Mouse (Mus musculus): ENCODE measurements at regions not wholly inside any gene's neighbourhood (a gene's known extent, or its start where the extent isn't known, plus 50 kb on each side); places are given as distances from the start of the nearest gene placed in this dataset.

DNA sequence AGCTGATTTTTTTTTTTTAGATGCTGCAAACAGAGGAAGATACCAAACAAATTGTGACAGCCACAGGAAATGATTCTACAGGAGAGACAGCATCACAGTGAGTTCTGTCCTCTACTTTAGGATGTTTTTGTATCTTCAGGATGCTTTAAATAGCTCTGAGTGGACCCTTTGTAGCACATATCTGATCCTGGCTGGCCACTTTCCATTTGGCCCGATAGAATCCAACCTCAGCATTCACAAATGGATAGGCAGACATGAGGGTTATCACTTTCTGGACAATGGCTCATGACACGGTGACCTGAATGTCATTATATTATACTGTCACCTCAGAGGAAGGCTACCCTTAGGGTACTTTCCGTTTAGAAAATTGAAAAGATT, 379.3 kb downstream of the Gm10295 start:
- TF ChIP-seq POLR2A (IDR thresholded peaks at IDR 0.05; ENCODE audit: low read depth, low read length) (no peak), CTCF (IDR thresholded peaks at IDR 0.05; ENCODE audit: extremely low read depth, insufficient read length, insufficient replicate concordance, low read depth, low read length) (no peak)
- Histone ChIP-seq H3K27ac (ENCODE audit: insufficient read depth, low read depth, low read length) (no peak overlapping the region), H3K36me3 (ENCODE audit: control insufficient read depth, insufficient read depth, low read length) (no peaks in the 10 kb centered on the region), H3K4me3 (ENCODE audit: low read depth, low read length) (no peak overlapping the region), H3K27me3 (ENCODE audit: control insufficient read depth, insufficient read depth, low read length) (no peaks in the 10 kb centered on the region), H3K4me1 (ENCODE audit: control insufficient read depth, insufficient read depth, insufficient read length, low read length) (no peaks in the 10 kb centered on the region)
- 40% methylated on average over 3 of the region's 3 CpGs for WGBS

DNA sequence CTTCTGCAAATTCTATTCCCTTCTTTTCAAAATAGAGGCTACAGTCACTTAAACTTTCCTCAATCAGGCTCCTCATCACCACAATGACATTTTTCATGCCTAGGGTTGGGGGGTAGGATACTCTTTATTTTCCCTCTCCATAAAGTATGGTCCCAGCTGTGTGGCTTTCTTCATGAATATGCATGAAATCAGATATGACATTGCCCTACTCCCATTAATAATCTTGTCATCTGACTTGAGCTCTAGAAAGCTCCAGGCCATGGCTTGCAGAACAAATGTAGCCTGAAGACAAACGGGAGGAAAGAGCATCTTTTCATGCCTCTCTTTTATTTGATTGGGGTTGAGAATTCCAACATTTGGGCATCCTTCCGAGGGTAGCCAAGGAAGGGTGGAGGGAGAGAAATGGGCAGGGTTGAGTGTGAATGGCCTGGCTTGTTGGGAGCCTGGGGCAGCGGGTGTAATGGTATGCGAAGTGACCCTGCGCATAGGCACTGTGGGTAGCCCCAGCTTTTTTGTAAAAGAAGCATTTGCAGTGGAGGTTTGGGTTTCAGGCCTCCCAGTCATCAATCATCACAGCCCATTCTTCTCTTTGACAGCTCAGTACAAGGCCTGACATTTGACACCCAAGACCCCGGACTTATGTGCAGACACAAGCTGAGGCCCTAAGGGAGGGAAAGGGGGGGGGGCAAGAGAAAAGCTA, 379.8 kb downstream of the Gm10295 start:
- Histone ChIP-seq H3K4me1 (ENCODE audit: control insufficient read depth, insufficient read depth, insufficient read length, low read length) (no peaks in the 10 kb centered on the region), H3K36me3 (ENCODE audit: control insufficient read depth, insufficient read depth, low read length) (no peaks in the 10 kb centered on the region), H3K27ac (ENCODE audit: insufficient read depth, low read depth, low read length) (no peak overlapping the region), H3K4me3 (ENCODE audit: low read depth, low read length) (no peak overlapping the region), H3K27me3 (ENCODE audit: control insufficient read depth, insufficient read depth, low read length) (no peaks in the 10 kb centered on the region)
- WGBS, result 65% methylated on average over 6 of the region's 6 CpGs
- TF ChIP-seq CTCF (IDR thresholded peaks at IDR 0.05; ENCODE audit: extremely low read depth, insufficient read length, insufficient replicate concordance, low read depth, low read length), result no peak
- TF ChIP-seq POLR2A (IDR thresholded peaks at IDR 0.05; ENCODE audit: low read depth, low read length), result no peak

DNA sequence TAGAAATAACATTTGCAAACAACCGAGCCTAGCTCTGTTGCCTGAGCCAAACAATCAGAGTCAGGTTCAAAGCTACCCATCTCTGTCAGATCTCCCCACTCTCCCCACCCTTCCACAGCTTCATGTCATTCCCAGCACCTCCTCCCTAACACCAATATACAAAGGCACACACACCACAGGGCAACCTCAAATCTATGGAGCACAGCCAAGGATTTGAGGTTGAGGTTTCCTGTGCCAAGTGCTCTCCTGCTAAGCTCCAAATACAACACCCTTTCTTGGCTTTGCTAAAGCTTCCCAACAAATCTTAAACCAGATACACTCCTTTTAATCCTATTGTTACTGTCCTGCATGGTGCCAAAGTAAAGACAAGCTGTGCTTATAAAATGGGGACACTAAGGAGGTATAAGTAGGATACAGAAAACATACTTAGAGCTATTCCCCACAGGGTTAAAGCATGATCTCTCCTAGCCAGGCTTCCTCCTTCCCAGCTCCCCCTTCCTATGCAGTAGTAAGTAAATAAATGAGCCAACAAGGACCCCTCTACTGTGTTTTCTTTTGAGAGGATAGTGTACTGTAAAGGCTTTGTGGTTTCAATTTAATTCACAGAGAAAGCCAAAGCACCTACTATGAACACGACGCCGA, 398.8 kb downstream of the Gm10295 start:
- Histone ChIP-seq H3K36me3 (ENCODE audit: control insufficient read depth, insufficient read depth, low read length) (no peaks in the 10 kb centered on the region), H3K4me3 (ENCODE audit: low read depth, low read length) (no peak overlapping the region), H3K4me1 (ENCODE audit: control insufficient read depth, insufficient read depth, insufficient read length, low read length) (no peaks in the 10 kb centered on the region), H3K27me3 (ENCODE audit: control insufficient read depth, insufficient read depth, low read length) (no peaks in the 10 kb centered on the region), H3K27ac (ENCODE audit: insufficient read depth, low read depth, low read length) (no peak overlapping the region)
- 60% methylated on average over 4 of the region's 4 CpGs for WGBS
- TF ChIP-seq POLR2A (IDR thresholded peaks at IDR 0.05; ENCODE audit: low read depth, low read length), result no peak
- TF ChIP-seq CTCF (IDR thresholded peaks at IDR 0.05; ENCODE audit: extremely low read depth, insufficient read length, insufficient replicate concordance, low read depth, low read length), result no peak

DNA sequence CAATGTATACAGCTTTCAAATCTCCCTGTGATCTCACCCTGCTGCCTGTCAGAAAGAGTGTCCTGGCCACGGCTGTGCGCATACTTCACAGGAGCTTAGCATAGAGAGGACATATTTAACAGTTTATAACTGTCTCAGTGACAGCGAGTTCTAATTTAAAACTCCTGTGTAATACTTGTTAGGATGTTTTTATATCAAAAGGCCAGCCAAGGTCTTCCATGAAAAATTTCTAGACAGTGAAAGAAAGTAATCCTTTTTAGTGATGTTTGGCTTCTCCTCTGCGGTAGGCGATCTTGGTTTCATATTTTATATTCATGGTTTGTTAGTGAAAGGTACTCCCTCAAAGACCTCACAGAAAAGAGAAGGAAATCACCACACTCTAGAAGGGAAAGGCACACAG, 403.0 kb downstream of the Gm10295 start:
- H3K27me3 ChIP-seq (ENCODE audit: control insufficient read depth, insufficient read depth, low read length), result no peaks in the 10 kb centered on the region

GRCm38 (mm10) chr7:70946260-70946659, 405.0 kb downstream of the Gm10295 start:
- H3K27me3 ChIP-seq (ENCODE audit: control insufficient read depth, insufficient read depth, low read length), result no peaks in the 10 kb centered on the region
- H3K4me3 ChIP-seq (ENCODE audit: low read depth, low read length), result no peak overlapping the region
- WGBS, result 73% methylated on average over 2 of the region's 2 CpGs
- no peaks in the 10 kb centered on the region for H3K4me1 ChIP-seq (ENCODE audit: control insufficient read depth, insufficient read depth, insufficient read length, low read length)
- no peak overlapping the region for H3K27ac ChIP-seq (ENCODE audit: insufficient read depth, low read depth, low read length)
- TF ChIP-seq CTCF (IDR thresholded peaks at IDR 0.05; ENCODE audit: extremely low read depth, insufficient read length, insufficient replicate concordance, low read depth, low read length), result no peak
- no peak for TF ChIP-seq POLR2A (IDR thresholded peaks at IDR 0.05; ENCODE audit: low read depth, low read length)
- H3K36me3 ChIP-seq (ENCODE audit: control insufficient read depth, insufficient read depth, low read length), result no peaks in the 10 kb centered on the region

More for the DNA sequence above, 403.0 kb downstream of the Gm10295 start:
- no peaks in the 10 kb centered on the region for H3K4me1 ChIP-seq (ENCODE audit: control insufficient read depth, insufficient read depth, insufficient read length, low read length)
- no peaks in the 10 kb centered on the region for H3K36me3 ChIP-seq (ENCODE audit: control insufficient read depth, insufficient read depth, low read length)
- no peak overlapping the region for H3K4me3 ChIP-seq (ENCODE audit: low read depth, low read length)
- WGBS, result 87% methylated on average over 5 of the region's 5 CpGs
- TF ChIP-seq POLR2A (IDR thresholded peaks at IDR 0.05; ENCODE audit: low read depth, low read length) (no peak), CTCF (IDR thresholded peaks at IDR 0.05; ENCODE audit: extremely low read depth, insufficient read length, insufficient replicate concordance, low read depth, low read length) (no peak)
- no peak overlapping the region for H3K27ac ChIP-seq (ENCODE audit: insufficient read depth, low read depth, low read length)

DNA sequence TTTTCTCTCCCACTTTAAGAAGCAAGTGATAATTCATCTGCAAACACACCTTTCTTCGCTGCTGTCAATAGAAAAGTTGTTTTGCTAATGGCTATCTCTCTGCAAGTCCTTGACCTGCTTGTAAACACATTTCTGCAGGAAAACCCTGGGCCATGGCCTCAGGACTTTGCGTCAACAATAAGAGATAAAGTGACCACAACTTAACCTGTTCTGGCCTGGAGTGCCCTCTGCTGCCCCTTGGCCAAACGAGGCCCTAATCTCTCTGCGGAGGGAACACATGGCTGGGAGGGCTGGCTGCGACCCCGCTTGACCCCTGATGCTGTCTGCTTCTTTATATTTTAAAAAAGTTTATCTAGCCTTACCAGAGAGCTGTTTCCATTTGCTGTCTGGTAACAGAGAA, 420.4 kb downstream of the Gm10295 start:
- no peaks in the 10 kb centered on the region for H3K36me3 ChIP-seq (ENCODE audit: control insufficient read depth, insufficient read depth, low read length)
- WGBS, result 41% methylated on average over 6 of the region's 6 CpGs
- TF ChIP-seq CTCF (IDR thresholded peaks at IDR 0.05; ENCODE audit: extremely low read depth, insufficient read length, insufficient replicate concordance, low read depth, low read length) (no peak), POLR2A (IDR thresholded peaks at IDR 0.05; ENCODE audit: low read depth, low read length) (no peak)
- H3K27ac ChIP-seq (ENCODE audit: insufficient read depth, low read depth, low read length), result no peak overlapping the region
- H3K4me3 ChIP-seq (ENCODE audit: low read depth, low read length), result no peak overlapping the region
- H3K4me1 ChIP-seq (ENCODE audit: control insufficient read depth, insufficient read depth, insufficient read length, low read length), result no peaks in the 10 kb centered on the region
- H3K27me3 ChIP-seq (ENCODE audit: control insufficient read depth, insufficient read depth, low read length), result no peaks in the 10 kb centered on the region

GRCm38 (mm10) chr7:70929935-70930334, 421.4 kb downstream of the Gm10295 start:
- no peaks in the 10 kb centered on the region for H3K36me3 ChIP-seq (ENCODE audit: control insufficient read depth, insufficient read depth, low read length)
- no peak overlapping the region for H3K4me3 ChIP-seq (ENCODE audit: low read depth, low read length)
- no peaks in the 10 kb centered on the region for H3K27me3 ChIP-seq (ENCODE audit: control insufficient read depth, insufficient read depth, low read length)
- H3K4me1 ChIP-seq (ENCODE audit: control insufficient read depth, insufficient read depth, insufficient read length, low read length), result no peaks in the 10 kb centered on the region
- 78% methylated on average over 11 of the region's 11 CpGs for WGBS
- no peak overlapping the region for H3K27ac ChIP-seq (ENCODE audit: insufficient read depth, low read depth, low read length)
- TF ChIP-seq CTCF (IDR thresholded peaks at IDR 0.05; ENCODE audit: extremely low read depth, insufficient read length, insufficient replicate concordance, low read depth, low read length) (no peak), POLR2A (IDR thresholded peaks at IDR 0.05; ENCODE audit: low read depth, low read length) (no peak)
